Comparison of ENCODE assay signal across 7 mouse cellular contexts in genomic region chr1:119052631-119053177, GRCm38 (mm10). TPM values are rescaled to one million over a fixed set of nuclear protein-coding genes. Genes with fewer than 3 reads are reported as not detected.
DNase-seq lines count a peak whose midpoint lies in the region; ATAC-seq lines count a peak whose summit lies in the region.

No protein-coding gene starts in this region.

- H3K4me2 ChIP-seq in embryonic facial prominence, embryonic 14.5 days (ENCODE audit: low read depth, low read length), result peak overlapping the region; percentile 90

- peak; percentile 63 for DNase-seq in embryonic facial prominence, embryonic 14.5 days (ENCODE audit: low spot score)
- DNase-seq in hindbrain, embryonic 10.5 days (ENCODE audit: low spot score), result peak; percentile 71
- peak; percentile 38 to 59 for DNase-seq in lung, postnatal 4 days

- WGBS in embryonic facial prominence, embryonic 14.5 days, result under 1% methylated on average over 32 of the region's 33 CpGs
- WGBS in hindbrain, embryonic 10.5 days, result under 1% methylated on average over 33 of the region's 33 CpGs

- peak overlapping the region; percentile 80 for H3K9ac ChIP-seq in embryonic facial prominence, embryonic 14.5 days (ENCODE audit: low read depth, low read length)

- peak overlapping the region; percentile 97 for H3K27ac ChIP-seq in embryonic facial prominence, embryonic 14.5 days (replicated peaks; ENCODE audit: low read depth, low read length)
- peak overlapping the region; percentile 97 for H3K27ac ChIP-seq in hindbrain, embryonic 10.5 days

- no peaks in the 10 kb centered on the region for H3K36me3 ChIP-seq in megakaryocyte, embryonic 14.5 days (replicated peaks; ENCODE audit: low read length)
- no peaks in the 10 kb centered on the region for H3K36me3 ChIP-seq in embryonic facial prominence, embryonic 14.5 days (ENCODE audit: control insufficient read depth, insufficient read depth, low read length)
- no peaks in the 10 kb centered on the region for H3K36me3 ChIP-seq in hindbrain, embryonic 10.5 days

- no peak for ATAC-seq in megakaryocyte, adult 5-6 weeks (ENCODE audit: poor library complexity, severe bottlenecking)
- ATAC-seq in embryonic facial prominence, embryonic 14.5 days (ENCODE audit: low read depth), result 0 out of 2 replicates have a peak, but pooled peaks have one; percentile 15
- ATAC-seq in CD4-positive, CD25-positive, alpha-beta regulatory T cell, adult 4 months, result no peak
- ATAC-seq in cerebellum, adult (ENCODE audit: insufficient number of reproducible peaks, low FRiP score, low TSS enrichment), result no peak

- H3K4me1 ChIP-seq in megakaryocyte, embryonic 14.5 days, result peaks cover 30% of the 10 kb centered on the region
- H3K4me1 ChIP-seq in embryonic facial prominence, embryonic 14.5 days (ENCODE audit: control insufficient read depth, insufficient read depth, low read length), result peaks cover 46% of the 10 kb centered on the region
- H3K4me1 ChIP-seq in hindbrain, embryonic 10.5 days (replicated peaks), result peaks cover 75% of the 10 kb centered on the region

- peaks cover 79% of the 10 kb centered on the region for H3K27me3 ChIP-seq in megakaryocyte, embryonic 14.5 days (replicated peaks)
- no peaks in the 10 kb centered on the region for H3K27me3 ChIP-seq in embryonic facial prominence, embryonic 14.5 days (replicated peaks; ENCODE audit: control insufficient read depth, insufficient read depth, low read length)
- peaks cover 21% of the 10 kb centered on the region for H3K27me3 ChIP-seq in hindbrain, embryonic 10.5 days (ENCODE audit: insufficient read depth, poor library complexity, severe bottlenecking)

- peak overlapping the region; percentile 28 for H3K4me3 ChIP-seq in megakaryocyte, embryonic 14.5 days (replicated peaks)
- peak overlapping the region; percentile 63 for H3K4me3 ChIP-seq in embryonic facial prominence, embryonic 14.5 days (ENCODE audit: low read depth, low read length)
- peak overlapping the region; percentile 72 for H3K4me3 ChIP-seq in hindbrain, embryonic 10.5 days

- H3K9me3 ChIP-seq in megakaryocyte, embryonic 14.5 days, result peaks cover 20% of the 10 kb centered on the region
- H3K9me3 ChIP-seq in embryonic facial prominence, embryonic 14.5 days (ENCODE audit: control insufficient read depth, low read length), result no peaks in the 10 kb centered on the region
- H3K9me3 ChIP-seq in hindbrain, embryonic 10.5 days, result no peaks in the 10 kb centered on the region

RNA-seq across cellular contexts. Expression of gene Gli2, which starts 0.7 kb away (rescaled TPM):
- polyA plus RNA-seq in megakaryocyte, embryonic 14.5 days (2012; ENCODE audit: insufficient read depth, low replicate concordance), result not detected in 2 replicates
- total RNA-seq in megakaryocyte, adult 5-6 weeks (2015), result not detected in 2 replicates
- not detected in 2 replicates for total RNA-seq in megakaryocyte, adult 5-6 weeks (2017)
- 14.7 and 15.1 TPM in 2 replicates for polyA plus RNA-seq in embryonic facial prominence, embryonic 14.5 days (2014; fragmentation: Nextera tagmentation; extraction: Ambion mirVana)
- polyA plus RNA-seq in hindbrain, embryonic 10.5 days (2016; fragmentation: Nextera tagmentation; extraction: Ambion mirVana), result 9.0 and 10.1 TPM in 2 replicates
- not detected for polyA plus RNA-seq in CD4-positive, CD25-positive, alpha-beta regulatory T cell, adult 4 months (2017; shearing (Covaris generic))
